Mouse (Mus musculus) left cerebral cortex, adult 9 months (tissue): Measurements from ENCODE around the gene Sarnp.
"Not testable (repeated sequence)": the region's sequence is repeated elsewhere in the genome, so short reads cannot be mapped to it uniquely, and the experiment has no call there.

Experiments used
- DNase-seq, 2 experiments: peaks; one replicate each; pipeline ENCODE4 v3.0.0; 2022; ENCODE audit warnings: low spot score in 2 of 2

Sarnp gene

DNA sequence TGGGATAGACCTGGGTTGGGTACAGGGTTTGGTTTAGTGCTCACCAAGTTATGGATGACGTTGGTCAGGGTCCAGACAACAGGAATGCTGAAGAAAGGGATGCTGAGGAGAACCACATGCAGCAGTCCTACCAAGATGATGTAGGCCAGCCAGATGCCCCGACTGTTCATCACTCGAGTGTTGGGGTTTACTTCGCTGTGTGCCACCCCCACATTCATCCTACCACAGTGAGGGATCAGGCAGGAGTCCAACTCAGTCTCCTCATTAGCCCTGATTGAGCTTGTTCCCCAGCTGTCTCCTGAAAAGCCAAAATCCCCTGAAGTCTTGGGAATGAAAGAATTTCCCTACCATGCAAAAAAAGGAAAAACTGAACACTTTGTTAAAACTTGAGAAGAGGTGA, 3.1 kb downstream of the Sarnp start:
- DNase-seq: no peak

DNA sequence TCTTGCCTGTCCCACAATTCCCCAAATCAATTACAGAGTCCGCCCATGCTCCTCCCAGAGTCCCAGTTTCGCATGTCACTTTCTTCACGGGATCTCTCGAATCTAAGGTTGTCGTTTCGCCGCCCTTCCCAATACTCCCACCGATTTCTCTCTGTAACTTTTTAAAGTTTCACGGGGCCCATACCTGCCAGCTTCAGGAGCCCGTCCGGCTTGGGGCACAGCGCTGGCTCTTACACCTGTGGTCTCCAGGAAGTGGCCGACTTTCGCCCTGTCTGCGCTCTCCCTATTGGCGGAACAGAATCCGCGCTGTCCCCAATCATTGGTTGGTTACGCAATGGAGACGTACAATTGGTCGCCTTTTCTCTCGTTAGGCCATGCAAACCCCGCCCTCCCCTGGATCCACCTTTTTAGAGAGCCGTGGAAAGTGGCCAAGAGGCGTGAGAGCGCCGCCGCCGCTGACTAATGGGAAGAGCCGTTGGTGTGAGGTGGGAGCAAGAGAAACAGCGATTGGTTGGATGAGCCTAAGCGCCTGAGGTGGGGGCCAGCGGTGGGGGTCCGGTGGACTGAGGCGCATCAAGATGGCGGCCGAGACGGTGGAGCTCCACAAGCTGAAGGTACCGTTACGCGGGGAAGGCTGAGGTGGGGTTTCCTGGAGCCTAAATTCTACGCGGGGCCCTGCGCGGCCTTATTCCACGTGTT, 4.4 kb downstream of the Sarnp start, which contains the start of gene Ormdl2:
Gene Ormdl2 (minus strand): TSS at position 288 of the 699 bp plus-strand sequence.
- DNase-seq: peak; percentile 97 to 100

DNA sequence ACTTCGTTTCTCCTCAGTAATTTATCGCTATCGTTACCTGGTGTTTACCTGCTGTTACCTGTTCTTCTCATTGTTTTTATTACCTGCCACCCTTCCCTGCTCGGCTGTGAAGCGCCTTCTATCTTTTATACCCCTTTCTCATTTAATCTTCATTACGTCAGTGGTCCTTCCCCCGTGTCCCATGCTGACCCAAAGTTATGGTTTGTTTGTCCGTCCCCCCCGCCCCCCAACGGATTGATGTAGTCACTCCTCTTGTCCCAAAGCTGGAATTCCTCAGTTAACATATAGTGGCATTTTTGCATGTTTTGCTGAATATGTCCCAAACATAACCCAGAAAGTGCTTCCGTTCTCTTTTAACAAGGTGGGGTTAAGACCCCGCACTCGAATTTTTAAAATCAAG, 5.0 kb downstream of the Sarnp start:
- no peak for DNase-seq

DNA sequence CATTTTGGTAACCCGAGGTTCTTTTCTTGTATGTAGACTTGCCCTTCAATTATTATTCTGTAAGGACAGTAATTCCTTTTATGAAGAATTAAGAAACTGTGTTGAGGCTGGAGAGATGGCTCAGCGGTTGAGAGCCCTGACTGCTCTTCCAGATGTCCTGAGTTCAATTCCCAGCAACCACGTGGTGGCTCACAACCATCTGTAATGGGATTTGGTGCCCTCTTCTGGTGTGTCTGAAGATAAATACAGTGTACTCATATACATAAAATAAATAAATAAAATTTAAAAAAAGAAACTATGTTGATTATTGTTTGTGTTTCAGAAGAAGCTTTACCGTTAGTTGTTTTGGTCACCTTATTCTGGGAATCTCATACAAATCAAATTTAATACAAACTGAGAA, 6.0 kb downstream of the Sarnp start:
- not testable (repeated sequence) for DNase-seq

DNA sequence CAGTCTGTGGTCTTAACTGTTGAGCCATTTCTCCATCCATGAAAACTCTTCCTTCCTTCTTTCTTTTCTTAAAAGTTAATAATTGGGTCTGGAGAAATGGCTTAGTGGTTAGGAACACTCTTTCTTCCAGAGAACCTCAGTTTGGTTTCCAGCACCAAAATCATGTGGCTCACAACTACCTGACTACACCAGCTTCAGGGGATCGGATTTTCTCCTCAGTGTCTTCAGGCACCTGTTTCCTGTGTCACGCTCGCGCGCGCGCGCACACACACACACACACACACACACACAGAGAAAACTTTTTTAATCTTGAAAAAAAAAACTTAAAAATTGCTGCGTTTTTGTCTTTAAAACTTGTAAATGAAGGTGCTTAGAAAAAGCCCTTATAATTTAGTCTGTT, 6.7 kb downstream of the Sarnp start:
- no peak for DNase-seq

DNA sequence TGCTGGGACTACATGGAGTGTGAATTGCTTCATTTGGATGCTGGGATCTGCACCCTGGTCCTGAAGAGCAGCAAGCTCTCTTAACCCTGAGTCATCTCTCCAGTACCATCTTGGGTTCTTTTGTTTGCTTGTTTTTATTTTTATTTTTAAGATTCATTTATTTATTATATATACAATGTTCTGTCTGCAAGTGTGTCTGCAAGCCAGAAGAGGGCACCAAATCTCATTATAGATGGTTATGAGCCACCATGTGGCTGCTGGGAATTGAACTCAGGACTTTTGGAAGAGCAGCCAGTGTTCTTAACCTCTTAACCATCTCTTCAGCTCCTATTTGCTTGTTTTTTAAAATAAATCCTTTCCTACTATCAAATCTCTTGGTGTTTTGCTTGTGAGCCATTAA, 20.3 kb downstream of the Sarnp start:
- no peak for DNase-seq

DNA sequence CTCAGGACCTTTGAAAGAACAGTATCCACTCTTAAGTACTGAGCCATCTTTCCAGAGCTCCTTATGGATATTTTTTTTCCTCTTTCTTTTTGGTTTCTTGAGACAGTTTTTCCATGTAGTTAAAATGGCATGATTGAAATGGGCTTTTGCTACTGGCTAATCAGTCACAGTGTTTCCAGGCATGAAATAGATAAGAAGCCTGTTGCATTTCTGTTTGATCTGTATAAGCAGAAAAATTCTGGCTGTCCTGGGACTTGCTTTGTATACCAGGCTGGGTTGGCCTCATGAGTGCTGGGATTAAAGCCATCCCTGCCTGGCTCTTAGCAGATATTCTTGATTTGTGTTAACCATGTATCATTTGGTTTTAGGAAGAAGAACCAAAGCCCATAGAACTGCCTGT, 22.3 kb downstream of the Sarnp start:
- no peak for DNase-seq

DNA sequence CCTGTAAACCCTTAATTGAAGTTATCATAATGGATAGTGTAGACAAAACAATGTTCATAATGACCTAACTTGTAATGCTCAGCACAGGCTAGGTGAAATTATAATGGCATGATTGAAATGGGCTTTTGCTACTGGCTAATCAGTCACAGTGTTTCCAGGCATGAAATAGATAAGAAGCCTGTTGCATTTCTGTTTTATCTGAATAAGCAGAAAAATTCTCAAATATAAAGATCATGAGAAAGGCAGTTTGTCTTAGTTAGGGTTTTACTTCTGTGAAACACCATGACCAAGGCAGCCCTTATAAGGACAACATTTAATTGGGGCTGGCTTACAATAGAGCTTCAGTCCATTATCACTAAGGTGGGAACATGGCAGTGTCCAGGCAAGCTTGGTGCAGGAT, 23.5 kb downstream of the Sarnp start:
- no peak for DNase-seq

DNA sequence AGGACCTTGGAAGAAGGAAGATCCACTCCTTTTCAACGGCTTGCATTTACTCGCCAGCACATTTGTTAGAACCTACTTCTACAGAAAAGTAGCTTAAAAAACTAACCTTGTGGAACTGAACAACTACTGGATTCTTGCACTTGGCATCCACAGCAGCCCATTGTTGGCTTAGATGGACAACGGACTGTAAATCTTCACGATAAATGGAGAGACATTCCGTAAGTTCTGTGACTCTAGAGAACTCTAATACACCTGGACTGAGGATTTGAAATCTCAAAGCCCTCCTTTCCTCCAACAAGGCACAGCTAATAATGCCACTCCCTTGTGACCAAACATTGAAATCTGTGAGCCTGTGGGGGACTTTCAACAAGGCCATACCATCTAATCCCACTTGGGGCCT, 26.1 kb downstream of the Sarnp start:
- DNase-seq: no peak

DNA sequence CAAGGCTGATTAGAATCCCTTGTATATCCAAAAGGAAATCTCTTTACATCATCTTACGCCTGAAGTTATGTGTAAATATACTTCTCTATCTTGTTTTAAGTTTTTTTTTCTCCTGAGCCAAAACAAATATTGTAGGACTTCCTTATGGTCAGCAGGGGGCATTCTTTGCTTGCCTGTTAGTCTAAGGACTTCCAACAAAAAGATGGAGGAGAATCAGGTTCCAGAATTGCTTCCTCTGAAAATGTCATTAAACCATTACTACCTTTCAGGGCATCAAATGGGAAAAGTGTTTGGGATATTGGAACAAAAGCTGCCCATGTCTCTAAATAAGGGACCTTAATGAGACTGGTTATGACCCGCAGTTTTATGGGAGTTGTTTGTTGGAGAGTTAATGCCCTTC, 28.4 kb downstream of the Sarnp start:
- no peak for DNase-seq

DNA sequence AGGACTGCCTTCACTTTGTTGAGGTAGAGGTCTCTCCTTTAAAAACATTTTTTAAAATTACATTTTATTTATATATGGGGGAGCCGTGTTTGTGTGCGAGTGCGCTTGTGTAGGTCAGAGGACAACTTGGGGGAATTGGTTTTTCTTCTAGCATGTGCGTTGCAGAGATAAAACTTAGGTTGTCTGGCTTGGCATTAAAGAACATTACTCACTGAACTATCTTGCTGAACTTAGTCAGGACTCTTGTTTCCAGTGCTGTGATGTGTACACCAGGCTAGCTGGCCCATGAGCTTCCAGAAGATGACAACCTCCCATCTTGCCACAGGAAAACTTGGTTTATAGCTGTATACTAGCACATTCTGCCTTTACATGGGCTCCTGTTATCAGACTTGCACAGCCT, 29.5 kb downstream of the Sarnp start:
- no peak for DNase-seq

DNA sequence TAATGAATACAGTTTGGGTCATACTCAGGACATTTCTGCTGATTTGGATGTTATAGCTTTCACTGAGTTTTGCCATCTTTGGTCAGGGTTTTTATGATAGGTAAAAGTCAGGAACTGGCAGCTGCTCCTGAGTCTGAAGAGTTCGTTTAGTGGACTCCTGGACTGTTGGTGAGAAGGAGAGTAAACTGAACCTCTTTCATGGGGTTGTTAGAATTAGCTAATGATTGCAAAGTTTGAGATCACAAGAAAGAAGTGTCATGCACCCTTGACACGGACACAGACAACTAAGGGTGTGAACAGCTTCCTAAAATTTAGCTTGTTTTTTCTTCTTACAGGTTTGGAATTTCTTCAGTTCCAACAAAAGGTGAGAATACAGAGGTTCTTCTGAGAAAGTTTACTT, 31.3 kb downstream of the Sarnp start:
- DNase-seq: no peak

DNA sequence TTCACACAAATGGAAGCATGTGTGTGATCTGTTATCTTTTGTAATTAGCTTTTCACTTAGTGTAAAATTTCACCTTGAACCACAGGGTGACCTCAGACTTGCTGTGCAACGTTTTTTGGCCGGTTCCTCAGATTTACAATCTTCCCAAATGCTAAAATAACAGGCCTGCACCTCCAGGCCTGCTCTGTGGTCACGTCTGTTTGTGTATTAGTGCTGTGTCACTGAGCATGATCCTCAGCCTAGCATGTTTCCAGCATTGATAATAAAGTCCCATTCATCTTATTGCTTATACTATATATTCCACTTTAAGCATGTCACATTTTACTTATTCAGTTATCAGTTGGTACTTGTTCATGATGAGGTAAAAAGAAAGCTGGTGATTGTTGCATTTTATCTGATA, 33.2 kb downstream of the Sarnp start:
- no peak for DNase-seq

DNA sequence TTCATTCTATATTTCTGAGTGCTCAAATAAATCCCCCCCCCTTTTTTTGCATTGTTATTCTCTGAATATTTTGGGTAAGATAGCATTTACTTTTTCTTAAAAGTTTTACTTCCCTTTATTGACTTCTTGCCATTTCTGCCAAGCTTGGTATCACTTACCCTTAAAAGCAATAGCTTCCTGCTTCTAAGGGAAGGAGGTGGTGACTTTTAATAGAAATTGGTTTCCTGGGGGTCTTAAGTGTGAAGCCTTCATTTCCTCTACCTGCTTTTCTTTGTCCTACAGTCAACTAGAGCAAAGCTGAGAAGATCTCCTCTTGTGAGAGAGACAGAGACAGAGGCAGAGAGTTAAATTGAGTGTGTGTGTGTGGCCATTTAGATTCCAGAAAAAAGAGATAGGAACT, 44.0 kb downstream of the Sarnp start:
- DNase-seq: no peak

DNA sequence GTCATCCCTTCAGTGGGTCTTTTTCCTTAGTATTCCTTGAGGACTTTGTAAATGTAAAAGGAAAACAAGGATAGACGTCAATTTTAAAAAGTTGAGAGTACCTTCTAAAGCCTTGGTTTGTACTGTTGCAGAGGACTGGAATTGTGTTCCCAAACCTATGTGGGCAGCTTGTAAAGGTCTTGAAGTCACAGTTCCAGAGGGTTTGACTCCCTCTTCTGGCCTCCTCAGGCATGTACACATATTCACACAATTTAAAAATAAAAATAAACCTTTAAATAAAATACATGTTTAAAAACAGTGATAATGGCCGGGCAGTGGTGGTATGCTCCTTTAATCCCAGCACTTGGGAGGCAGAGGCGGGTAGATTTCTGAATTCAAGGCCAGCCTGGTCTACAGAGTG, 48.9 kb downstream of the Sarnp start:
- DNase-seq: no peak

DNA sequence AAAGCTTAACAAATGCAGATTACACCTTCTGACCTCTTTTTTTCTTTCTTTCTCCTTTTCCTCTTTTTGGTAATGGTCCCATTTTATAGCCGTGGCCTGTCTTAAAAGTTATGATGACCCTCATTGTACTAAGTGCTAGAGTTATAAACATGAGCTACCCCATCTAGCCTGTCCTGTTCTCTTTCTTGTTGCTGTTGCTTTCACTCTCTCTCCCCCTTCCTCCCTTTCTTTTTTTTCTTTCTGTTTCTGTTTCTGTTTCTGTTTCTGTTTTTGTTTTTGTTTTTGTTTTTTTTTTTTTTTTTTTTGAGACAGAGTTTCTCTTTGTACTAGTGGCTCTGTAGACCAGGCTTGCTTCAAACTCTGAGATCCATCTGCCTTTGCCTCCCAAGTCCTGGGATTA, 49.4 kb downstream of the Sarnp start:
- DNase-seq: no peak

DNA sequence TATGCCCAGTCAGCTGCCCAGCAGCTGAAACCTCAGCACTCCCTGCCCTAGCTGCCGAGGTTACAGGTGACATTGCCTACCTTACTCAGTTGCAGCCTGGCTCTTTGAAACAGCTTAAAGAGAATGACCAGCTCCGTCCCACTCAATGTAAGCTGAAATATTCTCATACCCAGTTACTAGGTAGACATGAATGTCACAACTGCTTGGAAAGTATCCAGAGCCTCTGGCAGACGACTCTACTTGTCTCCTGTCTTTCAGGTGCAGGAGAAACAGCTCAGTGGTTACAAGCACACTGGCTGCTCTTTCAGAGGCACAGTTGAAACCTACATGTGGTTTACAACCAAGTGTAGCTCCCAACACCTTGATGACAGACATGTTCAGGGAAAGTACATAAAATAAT, 53.2 kb downstream of the Sarnp start:
- no peak for DNase-seq

DNA sequence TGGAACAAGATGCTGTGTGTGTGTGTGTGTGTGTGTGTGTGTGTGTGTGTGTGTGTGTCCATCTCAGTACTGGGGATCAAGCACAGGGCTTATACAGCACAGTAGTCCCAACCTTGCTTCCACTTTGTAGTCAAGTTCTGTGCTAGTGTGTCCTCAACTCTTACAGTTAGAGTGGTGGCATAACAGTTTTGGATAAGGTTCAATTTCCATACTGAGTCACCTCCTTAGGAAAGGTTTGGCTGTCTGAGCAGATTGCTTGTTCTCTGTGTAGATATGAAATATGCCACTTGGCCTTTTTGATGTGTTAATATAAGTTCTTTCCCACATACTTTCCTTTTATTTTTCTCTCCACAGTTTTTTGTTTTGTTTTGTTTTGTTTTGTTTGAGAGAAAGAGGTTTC, 61.2 kb downstream of the Sarnp start:
- no peak for DNase-seq

DNA sequence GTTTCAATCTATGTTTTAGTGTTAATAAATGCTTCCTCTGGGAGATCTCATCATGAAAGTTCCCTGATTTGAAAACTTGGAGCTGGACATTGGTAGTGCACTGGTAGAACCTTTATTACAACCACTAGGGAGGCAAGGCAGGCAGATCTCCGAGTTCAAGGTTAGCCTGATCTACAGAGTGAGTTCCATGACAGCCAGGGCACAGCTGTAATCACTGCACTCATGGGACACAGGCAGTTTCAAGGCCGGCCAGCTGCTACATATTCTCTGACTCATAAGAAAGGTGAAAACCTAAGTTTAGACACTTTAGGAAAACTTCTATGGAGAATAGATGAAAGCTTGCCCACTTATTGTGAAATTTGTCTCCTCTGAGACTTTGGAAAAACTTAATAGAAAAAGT, 61.7 kb downstream of the Sarnp start:
- DNase-seq: no peak

DNA sequence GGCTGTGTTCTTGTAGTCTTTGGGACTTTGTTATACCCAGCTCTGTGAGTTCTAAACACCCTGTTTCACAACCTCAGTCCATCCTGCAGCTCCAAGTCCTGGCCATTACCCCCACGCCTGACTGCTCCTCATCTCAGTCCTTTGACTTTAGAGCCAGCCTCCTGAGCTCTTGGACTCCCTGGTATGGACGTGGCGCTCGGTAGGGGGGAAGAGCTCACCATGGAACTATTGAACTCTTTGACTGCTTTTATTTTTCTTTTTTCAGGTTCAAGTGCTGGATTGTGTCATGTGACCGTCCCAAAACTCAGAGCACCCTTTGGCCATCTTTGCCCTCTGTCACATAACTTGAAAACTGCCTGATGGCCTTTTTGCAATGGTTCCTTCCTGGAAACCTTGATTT, 64.9 kb downstream of the Sarnp start:
- DNase-seq: no peak

DNA sequence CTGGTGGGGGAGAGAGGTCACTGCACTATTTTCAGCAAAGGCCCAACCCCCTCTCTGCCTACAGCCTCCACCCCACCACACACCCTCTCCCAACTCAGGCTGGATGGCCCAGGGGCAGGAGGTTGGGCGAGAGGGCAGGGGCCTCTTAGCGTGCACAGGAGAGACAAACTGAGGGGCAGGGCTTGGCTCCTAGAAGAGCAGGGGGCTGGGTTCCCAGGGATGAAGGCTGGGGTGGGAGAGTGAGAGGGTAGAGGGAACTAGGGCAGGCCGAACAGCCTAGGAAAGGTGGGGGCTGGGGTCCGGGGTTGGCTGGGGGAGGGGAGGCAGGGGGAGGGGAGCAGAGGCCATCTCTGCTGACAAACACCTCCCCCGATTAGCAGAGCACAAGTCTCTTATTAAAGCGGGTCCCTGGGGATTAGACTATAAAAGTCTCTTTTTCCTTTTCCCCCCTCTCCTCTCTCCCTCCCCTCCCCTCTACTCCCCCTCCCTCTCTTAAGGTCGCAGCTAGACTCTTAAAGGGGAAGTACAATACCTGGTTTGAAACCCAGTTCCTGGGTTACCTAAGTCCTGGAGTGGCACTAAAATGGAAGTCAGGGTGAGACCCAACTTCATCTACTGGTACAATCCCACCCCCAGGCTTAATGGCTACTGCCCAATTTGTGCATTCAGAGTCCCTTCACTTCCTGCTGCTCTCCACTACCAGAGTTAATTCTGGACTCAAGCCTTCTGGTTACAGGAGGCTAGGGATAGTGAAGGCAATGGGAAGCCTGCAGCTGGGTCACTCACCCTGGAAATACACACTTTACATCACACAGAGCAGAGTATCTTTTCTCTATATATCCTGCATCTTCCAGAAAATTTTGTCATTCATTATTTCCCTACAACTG, 72.1 kb downstream of the Sarnp start:
- no peak for DNase-seq

DNA sequence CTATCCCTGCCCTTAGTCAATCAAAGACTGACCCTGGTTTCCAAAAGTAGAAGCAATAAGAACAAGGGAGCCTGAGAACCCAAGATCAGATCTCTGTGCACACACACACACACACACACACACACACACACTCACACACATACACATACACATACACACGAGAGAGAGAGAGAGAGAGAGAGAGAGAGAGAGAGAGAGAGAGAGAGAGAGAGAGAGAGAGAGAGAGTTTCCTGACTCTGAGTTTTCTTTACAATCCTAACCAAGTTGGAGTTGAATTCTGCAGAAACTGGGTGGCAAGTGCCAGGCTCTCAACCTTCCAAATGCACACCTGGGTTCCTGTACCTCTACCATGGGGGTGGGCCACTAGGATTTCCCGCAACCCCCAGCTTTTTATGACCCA, 72.7 kb downstream of the Sarnp start:
- no peak for DNase-seq
